Mouse (Mus musculus) gonadal fat pad, adult 2 months (tissue): ENCODE measurements around the gene Lonp1. TPM values are rescaled to one million over a fixed set of nuclear protein-coding genes. Genes with fewer than 3 reads are reported as not detected.

ENCODE experiments used
- DNase-seq: peaks from one replicate; pipeline ENCODE4 v3.0.0-alpha.2; 2012; ENCODE audit warnings: low read depth
- polyA plus RNA-seq: library from polyadenylated mRNA; depleted of rRNA; stranded (reverse); fragments of >200 nt; gene quantifications from 2 replicates; pipeline ENCODE4 v1.2.3, GENCODE M21; 2012; rRNA removed

Lonp1 gene
- polyA plus RNA-seq, 1 experiment: 78.0 TPM

DNA sequence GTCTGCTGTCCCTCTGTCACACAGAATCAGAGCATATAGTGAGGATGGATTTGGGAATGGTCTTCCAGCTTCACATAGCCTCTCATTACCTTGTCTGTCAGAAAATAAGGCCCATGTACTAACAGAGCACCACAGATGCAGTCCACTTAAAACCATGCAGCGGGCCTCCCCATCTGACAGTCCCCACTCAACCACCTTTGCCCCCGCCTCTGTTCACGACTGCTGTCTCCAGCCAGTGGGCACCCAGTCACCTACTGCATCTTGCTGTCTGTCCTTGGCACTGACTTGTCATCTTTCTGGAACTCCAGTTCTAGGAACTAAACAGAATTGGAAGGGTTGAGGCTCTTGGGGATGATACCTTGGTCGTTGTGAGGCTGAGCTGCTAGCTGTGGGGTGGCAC, 37.8 kb downstream of the Lonp1 start:
- DNase-seq: no peak

DNA sequence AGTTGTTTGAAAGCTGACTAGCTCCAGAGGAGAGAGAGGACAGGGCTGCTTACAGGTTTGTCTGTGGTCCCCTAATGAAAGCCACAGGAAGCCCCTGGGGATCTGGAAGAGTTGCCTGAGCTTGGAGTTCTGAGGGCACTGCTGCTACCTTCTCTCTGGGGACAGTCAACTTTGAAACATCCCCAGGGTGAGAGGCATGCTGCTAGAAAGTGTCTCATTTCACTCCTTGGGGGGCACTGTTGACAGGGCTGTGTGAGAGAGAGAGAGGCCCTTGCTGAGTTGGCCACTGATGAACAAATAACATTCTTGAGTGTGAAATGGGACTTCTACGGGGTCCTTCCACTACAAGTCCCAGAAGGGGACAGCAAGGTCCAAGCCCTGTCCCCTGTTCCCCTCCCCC, 38.9 kb downstream of the Lonp1 start:
- no peak for DNase-seq

DNA sequence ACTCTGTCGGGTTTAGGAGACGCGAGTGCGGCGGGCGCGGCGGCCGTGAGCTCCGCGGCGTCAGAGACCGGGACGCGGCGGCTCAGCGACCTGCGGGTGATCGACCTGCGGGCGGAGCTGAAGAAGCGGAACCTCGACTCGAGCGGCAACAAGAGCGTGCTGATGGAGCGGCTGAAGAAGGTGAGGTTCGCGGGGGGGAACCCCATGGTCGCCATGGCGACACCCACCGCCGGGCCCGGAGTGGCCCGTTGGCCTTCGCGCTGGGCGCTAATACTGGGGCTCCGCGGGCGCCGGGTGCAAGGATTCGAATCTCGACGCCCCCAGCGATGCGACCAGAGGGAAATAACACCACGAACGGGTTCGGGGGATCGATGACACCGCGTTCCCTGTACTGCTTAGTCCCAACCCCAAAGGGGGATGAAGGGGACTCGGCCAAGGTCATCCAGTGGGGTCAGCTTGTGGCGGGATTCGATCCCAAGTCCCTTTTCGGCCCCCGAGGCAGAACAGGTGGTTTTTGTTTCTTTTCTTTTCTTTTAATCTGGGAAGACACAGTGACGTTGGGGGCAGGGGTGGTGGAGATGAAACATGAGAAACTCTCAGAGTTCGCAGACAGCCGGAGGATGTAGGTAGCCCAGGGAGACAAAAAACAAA, 41.4 kb downstream of the Lonp1 start:
- no peak for DNase-seq

DNA sequence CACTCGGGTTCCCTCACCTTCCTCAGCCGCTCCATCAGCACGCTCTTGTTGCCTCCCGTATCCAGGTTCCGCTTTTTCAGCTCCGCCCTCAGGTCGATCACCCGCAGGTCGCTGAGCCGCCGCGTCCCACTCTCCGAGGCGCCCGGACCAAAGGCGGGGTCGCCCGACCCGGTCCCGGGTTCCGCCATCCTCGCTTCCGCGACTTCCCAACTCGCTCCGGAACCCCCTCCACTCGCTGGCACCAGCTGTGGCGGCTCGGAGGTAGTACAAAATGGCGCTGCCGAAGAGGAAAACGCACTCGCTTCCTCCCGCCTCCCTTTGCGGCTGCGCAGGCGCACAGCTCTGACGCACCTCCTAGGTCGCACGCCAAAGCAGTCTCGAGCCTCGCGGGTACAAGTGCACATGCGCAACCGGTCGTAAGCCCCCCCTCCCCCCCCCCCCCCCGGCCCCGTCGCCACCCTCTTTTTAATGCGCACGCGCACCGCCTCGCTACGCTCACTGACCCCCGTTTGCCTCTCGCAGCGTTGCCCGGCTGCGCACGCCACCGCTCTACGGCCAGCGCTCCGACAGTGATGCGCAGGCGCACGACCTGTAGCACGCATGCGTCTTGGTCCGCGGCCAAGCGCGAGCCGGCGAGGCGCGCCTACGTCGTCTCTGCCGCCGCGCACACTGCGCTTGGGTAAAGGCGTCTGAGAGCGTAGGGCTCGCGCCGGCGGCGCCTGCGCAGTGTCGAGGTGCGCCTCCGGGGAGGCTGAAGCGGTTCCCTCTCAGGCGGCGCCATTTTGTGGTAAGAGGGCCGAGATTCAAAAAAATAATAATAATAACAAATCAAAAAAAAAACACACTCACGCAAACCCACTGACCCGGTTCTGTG, 42.2 kb downstream of the Lonp1 start, which contains the start of the genes Safb2 and Safb:
Safb2 (minus strand) TSS at position 329 of the 874 bp plus-strand sequence.
Safb (plus strand) TSS at position 569 of the 874 bp plus-strand sequence.
- peak; percentile 67 for DNase-seq

DNA sequence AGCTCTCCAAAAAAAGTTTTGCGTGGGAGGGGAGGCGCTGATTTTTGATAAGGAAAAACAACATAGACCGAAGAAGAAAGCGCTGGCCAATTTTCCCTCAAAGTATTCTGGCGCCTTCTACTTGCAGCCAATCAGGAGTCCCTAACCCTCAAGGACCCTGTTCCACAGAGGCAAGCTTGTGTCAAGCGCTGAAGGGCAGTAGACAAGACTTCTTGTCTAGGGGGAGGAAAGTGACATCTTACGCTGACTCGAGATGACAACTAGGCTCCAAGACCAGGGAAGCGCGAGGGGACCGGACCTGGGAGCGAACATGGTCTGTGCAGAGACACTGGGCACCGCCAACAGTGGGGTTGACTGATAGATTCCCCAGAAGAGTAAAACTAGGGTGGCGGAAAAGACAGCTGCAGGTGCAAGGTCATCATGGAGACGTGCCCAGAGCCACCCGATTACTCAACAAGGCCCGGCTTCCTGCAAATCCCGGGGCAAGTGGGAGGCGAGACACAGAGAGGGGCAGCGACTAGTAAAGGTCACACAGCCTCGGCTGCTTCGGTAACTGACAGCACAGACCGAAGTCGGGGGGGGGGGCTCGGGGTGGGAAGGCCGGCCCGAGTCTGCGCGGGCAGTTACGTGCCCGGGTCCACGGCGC, 43.0 kb downstream of the Lonp1 start:
- DNase-seq: no peak

DNA sequence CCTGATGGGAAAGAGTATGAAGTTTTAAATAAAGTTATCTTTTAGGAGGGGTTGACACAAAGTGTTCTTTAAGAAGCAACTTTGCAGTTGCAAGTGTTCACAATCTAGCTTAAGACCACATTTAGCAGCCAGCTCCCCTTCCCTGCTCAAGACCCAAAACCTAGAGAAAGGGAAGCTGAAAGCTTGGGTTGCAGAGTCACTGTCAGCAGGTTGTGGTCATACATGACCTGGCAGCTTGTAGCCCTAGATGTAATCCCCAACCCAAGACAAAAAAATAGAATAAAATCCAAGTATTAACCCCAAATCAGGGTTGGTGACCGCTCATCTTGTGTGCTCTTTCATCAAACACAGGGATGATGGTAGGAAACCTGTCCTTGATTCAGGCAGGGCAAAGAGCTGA, 43.6 kb downstream of the Lonp1 start:
- DNase-seq: no peak

DNA sequence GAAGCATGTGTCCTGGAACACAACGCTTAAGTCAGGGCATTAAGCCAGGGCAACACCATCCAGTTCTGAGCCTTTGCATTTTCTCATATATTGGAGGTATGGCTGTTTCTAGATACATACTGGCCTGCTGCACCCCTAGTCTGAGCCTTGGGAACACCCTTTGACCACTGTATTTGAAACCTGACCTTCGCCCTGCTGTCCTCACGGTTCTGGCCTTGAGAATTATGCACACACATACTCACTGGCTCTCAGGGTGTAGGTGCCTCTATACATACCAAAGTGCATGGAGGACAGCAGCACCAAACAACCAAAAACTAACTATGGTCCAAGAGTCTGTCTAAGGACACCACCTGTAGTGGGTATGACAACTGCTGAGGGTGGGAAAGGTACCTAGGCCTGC, 53.7 kb downstream of the Lonp1 start:
- DNase-seq: no peak

DNA sequence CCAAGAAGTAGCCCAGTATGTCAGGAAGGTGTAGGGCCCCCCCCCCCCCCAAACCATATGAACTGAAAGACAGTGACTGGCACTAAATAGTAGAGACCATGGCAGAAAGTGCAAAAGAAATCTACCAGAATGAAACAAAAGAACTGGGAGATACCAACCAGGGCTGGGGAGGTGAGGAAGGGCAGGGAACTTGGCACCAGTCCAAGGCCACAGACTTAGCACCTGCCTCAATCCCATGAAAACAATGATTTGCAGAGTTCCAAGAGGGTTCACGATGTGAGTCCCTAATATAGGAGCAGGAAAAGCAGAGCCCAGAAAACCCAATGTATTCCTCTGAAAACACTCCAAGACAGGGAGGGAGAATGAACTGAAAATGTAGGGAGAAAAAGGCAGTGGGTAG, 54.5 kb downstream of the Lonp1 start:
- no peak for DNase-seq

DNA sequence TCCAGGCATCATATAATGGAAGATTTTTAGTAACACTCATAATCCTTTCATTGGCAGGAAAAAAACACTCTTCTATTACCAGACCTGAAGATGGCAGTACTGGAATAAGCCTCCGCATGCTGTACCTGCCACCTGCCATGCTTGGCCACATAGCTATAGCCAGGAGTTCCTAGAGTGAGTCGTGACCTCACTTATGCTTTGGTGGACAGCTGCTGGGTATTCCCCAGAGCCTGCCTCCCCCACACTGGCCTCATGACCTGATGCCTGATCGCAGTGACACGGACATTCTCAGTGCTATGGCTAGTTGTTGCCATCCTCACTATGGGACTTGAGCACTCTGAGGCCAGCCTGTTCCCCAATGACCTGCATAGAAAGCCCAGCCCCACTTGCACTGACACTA, 56.4 kb downstream of the Lonp1 start:
- no peak for DNase-seq

DNA sequence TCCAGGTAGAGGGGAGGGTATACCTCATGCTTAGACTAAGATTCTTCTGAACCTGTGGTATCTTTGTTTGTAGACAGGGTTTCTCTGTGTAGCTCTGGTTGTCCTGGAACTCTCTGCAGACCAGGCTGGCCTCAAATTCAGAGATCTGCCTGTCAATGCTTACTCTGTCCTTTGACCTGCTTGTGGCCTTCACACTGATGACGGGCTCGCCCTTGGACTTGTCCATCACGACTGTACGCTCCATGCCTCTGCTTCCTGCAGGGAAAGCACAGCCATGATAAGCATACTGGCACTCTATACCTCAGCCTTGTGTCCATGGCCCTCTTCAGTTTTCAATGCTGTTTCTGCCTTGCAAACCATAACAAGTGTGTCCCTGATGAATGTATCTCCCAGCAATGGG, 59.3 kb downstream of the Lonp1 start:
- no peak for DNase-seq

DNA sequence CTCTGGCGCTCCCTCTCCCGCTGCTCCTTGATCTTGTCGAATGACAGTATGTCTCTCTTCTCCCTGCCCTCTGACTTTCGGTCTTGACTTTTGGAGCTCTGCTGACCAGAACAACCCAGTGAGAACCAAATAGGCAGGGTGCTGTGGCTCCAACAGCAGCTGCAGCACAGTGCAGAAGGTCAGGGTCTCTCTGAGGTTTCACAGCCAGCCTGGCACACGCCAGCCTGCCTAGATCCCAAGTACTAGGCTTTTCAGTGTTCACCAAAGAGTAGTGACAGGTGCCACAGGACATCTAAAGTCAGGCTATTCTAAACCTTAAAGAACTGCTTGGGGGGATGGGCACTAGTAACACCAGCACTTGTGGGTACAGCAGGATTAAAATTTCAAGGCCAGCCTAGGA, 59.8 kb downstream of the Lonp1 start:
- no peak for DNase-seq

DNA sequence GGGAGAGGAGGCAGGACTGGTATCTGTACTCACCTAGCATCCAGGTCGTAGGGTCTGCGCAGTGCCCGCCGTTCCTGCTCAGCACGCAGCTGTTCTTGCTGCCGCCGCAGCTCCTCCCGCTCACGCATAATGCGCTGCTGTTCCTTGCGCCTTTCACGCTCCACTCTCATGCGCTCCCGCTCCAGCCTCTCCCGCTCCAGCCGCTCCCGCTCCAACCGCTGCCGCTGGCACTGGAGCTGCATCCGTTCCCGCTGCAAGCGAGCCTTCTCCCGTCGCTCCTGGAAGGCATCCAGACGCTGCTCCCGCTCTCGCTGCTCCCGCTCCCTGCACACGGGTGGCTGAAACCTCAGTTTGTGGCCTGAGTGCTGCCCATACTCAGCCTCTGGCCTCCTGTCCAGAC, 60.4 kb downstream of the Lonp1 start:
- no peak for DNase-seq

Other genes with a start within 250 kb of the Lonp1 start
- gene Ptprs, start 150.4 kb downstream of the Lonp1 start, polyA plus RNA-seq: 101 and 153 TPM in 2 replicates
- gene Znrf4, start 114.5 kb downstream of the Lonp1 start, polyA plus RNA-seq: 6.7 and 9.8 TPM in 2 replicates
- 8.5 and 8.9 TPM in 2 replicates for gene Gm20219, start 72.5 kb downstream of the Lonp1 start, polyA plus RNA-seq
- 50.2 and 69.5 TPM in 2 replicates for gene Safb2, start 42.3 kb downstream of the Lonp1 start, polyA plus RNA-seq
- 55.4 and 98.6 TPM in 2 replicates for gene Safb, start 42.1 kb downstream of the Lonp1 start, polyA plus RNA-seq
- gene 2410015M20Rik, start 17.1 kb downstream of the Lonp1 start, polyA plus RNA-seq: 338 and 383 TPM in 2 replicates
- gene Rpl36, start 13.5 kb downstream of the Lonp1 start, polyA plus RNA-seq: 2,140 and 2,535 TPM in 2 replicates
- gene Catsperd, start 1.3 kb upstream of the Lonp1 start, polyA plus RNA-seq: 1.2 and 1.8 TPM in 2 replicates
- gene Ranbp3, start 46.4 kb upstream of the Lonp1 start, polyA plus RNA-seq: 63.4 and 68.3 TPM in 2 replicates
- 512 and 651 TPM in 2 replicates for gene Ndufa11, start 90.9 kb upstream of the Lonp1 start, polyA plus RNA-seq
- 41.8 and 58.2 TPM in 2 replicates for gene Vmac, start 91.1 kb upstream of the Lonp1 start, polyA plus RNA-seq
- 17.9 and 22.6 TPM in 2 replicates for gene Nrtn, start 130.6 kb upstream of the Lonp1 start, polyA plus RNA-seq
- 48.3 and 52.0 TPM in 2 replicates for gene Dus3l, start 137.9 kb upstream of the Lonp1 start, polyA plus RNA-seq
- 1.1 and 1.2 TPM in 2 replicates for gene Prr22, start 143.4 kb upstream of the Lonp1 start, polyA plus RNA-seq
- gene Rfx2, start 204.1 kb upstream of the Lonp1 start, polyA plus RNA-seq: 11.2 and 13.1 TPM in 2 replicates
- gene Acsbg2, start 247.6 kb upstream of the Lonp1 start, polyA plus RNA-seq: 0.74 and 1.5 TPM in 2 replicates
- 0.23 and 0.38 TPM in 2 replicates for gene 1700061G19Rik, start 248.6 kb upstream of the Lonp1 start, polyA plus RNA-seq